Mouse (Mus musculus) megakaryocyte, adult 5-6 weeks (primary cell): ENCODE results near the gene Foxp1. TPM values are rescaled to one million over a fixed set of nuclear protein-coding genes. Genes with fewer than 3 reads are reported as not detected.

Experiments
- ATAC-seq: 2 replicates; pipeline ENCODE4 v1.8.0; 2016; ENCODE audit warnings: mild to moderate bottlenecking, inconsistent platforms; ENCODE audit not compliant: poor library complexity, severe bottlenecking
- total RNA-seq, 2 experiments: library from RNA; stranded (forward) in 1 of 2; stranded (reverse) in 1 of 2; fragments of 153-499, 151-499 nt in 1 of 2; fragments of 221-1000, 200-1000 nt in 1 of 2; gene quantifications; 2 replicates each; pipeline versions ENCODE4 v1.2.3 to v1.2.4; 2015 to 2017

The Foxp1 gene
- total RNA-seq, 2 experiments from 2014 or later = 59.5 to 85.2 TPM

DNA sequence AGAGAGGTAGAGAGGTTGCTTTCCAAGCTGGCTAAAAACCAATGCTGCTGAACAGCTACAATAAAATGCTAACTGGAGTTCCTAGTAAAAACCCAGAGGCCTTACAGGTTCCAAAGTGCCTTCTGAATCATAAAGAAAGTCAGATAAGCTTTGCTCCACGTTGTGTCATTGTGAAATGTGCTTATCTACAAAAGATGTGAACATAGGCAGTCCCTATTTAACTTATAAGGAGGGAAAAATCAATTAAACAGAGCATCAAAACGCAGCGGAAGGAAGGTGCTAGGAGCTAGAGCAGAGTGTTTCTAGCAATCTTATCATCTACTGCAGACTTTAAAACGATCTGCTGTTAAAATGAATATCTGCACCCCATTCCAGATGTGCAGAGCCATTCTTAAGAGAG lies 416.5 kb downstream of the Foxp1 start:
- ATAC-seq = no peak

DNA sequence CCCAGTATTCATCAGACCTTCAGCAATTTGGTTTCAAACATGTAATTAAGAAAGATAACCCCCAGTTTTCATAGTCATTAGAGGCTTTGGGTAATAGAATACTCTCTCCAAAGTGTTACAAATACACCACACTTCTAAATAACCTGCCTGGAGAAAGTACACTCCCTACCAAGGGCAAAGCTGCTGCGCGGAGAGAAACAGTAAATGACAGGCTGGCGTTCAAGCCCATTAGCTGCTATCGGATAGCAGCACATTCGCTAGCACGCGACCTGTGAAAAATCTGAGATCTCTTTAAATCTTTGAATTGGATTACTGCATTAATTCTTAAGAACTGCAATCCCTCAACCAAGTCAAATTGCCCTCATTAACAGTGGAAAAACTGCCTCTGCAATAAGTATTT lies 418.1 kb downstream of the Foxp1 start:
- no peak for ATAC-seq

DNA sequence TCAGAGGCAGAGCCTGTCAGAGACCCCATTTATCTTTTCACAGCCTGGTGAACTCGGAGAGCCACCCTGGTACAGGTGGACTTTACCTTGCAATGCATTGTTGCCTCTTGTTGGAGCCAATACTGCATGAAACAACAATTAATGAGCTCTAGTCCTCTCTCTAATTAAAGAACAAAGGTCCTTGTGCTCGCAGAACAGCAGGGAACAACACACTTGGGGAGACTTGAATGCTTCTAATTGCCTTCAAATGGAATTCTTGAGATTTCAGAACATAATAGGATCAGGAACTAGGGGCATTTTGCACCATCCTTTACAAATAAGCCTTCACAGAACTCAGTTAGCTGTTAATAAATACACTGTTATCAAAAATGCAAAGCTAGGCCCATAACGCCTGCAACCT lies 418.6 kb downstream of the Foxp1 start:
- ATAC-seq = no peak

DNA sequence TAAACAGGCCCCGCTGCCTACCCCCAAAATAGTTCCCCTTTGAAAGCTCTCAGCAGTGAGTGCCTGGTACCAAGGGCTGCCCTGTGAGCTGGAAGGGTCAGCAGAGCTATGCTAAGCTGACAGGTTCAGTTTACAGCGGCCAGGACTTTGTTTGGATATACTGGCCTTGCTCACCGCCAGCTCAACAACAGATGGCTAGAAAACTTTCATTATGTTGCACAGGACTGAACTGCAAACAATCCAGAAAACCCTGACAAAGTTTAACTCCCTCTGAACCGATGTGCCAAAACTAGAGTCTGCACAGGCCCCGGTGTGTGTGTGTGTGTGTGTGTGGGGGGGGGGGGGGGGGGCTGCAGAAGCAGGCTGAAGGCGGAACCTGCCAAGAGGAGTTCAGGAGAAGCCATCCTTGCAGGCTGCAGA lies 421.0 kb downstream of the Foxp1 start:
- no peak for ATAC-seq

DNA sequence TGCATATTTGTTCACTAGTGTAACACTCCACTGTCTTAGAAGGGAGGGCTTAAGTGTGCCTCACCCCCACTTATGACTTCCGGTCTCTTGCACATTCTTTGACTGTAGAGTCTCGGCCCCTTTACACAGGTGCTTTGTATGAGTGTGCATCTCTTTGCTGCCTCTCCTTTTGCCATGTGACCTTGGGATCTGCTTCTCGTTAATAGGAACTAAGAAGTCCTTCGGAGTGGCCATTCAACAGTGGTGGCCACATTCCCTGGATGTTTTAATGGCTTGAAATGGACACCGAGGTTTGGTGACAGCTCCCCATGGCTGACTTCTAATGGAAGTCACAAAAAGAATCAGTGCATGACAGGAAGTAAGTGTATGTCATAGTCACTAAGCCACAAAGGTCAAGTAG lies 422.2 kb downstream of the Foxp1 start:
- ATAC-seq = no peak

DNA sequence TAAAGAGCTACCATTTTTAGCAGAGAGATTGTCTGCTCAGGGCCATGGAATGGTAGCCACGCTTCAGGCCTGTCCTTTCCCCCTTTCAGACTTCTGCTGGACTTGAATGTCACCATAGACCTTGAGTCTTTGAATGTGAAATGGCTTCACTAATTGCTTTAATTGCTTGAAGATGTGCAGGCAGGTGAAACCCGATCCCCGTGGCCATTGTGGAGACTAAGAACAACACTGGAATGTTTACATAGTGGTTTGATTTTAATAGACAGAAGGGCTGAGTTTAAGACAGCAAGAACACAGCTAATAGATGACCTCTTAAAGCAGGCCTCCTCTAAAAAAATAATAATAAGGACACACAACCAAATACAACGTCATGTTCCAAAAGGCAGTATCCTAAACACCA lies 422.7 kb downstream of the Foxp1 start:
- ATAC-seq = no peak

DNA sequence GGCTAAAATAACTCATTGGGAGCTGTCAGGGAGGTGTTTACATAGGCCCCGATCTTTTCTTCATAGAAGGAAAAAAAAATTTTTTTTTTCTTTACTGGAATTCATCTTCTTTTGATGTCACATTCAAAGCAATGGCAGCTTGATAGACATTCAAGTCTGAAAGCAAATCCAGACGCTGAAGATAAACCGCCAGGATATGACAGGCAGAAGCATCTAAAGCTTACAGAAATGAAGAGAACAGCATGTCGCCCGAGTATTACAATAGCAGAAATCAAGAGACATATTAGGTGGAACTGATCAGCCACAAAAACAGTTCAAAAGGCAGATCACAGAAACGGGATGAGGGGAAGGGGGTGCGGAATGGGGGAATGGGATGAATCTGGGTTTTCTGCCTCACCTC lies 425.3 kb downstream of the Foxp1 start:
- no peak for ATAC-seq

DNA sequence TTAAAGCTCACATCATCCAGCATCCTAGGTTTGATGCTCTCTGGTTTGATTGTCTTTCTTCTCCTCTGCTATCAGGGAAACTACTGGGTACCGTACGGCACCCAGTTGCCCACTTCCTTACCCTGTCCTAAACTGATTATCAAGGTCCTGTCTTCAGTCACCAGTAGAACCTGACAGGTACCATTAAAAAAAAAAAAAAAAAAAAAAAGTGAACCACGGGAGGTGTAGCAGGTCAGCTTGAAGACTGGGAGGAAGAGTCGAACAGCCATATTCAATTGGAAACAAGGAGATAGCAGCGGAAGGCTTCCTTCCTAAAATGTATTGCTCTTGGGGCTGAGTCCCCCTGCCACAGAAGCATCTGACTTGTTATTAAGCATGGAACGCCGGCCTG lies 425.8 kb downstream of the Foxp1 start:
- no peak for ATAC-seq

DNA sequence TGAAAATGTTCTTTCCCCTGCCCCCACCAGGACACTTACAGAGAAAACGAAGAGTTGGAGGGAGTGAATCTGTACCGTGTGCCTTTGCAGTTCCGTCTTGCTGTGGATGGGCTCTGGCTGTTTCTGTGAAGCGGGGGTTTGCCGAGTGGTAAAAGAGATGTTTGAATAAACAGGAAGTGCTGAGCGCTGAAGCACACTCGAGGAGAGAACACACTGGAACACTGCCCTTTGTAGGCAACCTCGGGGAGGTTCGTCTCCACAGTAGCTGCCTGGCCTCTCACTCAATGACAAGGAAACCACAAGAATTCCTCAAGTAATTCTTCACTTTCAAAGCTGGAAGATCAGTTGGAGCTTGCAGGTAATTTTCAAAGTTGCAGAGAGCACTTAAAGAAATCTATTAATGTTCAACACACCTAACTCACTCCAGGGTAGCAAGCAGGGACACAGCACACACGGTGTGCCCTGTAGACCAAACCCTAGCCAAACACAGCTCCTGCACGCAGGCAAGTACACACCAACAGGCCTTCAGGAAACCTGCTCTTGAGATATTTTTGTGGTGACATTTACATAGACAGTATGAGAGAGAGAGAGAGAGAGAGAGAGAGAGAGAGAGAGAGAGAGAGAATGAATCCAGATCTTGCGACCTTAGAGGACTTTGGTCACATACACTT lies 426.3 kb downstream of the Foxp1 start:
- peak; percentile 85 for ATAC-seq

DNA sequence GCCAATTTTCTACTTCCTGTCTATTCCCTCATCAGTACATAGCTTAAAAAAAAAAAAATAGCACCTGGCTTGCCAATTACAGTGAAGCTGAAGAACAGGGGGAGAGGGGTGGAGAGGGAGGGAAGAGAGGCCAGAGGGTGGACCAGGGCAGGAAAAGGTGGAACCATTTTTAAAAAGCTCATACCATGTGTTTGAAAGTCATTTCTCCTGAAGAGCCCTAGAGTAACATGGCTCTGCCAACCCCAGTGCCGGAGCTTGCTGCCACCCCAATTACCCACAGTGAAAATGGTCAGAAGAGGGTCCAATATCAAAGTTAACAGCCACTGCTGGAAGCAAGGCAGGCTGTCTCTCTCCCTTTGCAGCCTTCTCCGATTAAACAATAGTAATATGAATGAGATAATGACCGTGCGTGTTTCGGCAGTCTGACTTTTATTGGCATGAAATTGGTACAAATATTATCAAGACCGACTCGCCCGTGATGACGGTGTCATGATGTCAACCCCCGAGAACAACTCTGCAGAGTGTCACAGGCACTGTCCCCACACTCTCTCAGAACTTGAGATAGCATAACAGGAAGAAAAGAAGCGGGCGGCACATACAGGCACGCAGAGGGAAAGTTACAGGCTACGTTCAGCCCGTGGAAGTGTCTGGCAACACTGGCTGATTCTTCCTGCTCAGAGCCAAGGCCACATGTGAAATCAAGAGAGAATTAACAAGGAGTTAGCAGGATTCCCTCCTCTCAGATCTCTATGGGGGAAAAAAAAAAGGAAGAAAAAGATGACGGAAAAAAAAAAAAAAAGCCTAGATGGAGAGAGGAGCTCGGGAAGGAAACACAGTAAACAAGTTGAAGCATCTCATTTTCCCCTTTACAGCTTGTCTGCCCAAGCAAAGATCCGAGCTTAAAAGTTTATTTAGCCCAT lies 427.1 kb downstream of the Foxp1 start:
- peak; percentile 65 for ATAC-seq

DNA sequence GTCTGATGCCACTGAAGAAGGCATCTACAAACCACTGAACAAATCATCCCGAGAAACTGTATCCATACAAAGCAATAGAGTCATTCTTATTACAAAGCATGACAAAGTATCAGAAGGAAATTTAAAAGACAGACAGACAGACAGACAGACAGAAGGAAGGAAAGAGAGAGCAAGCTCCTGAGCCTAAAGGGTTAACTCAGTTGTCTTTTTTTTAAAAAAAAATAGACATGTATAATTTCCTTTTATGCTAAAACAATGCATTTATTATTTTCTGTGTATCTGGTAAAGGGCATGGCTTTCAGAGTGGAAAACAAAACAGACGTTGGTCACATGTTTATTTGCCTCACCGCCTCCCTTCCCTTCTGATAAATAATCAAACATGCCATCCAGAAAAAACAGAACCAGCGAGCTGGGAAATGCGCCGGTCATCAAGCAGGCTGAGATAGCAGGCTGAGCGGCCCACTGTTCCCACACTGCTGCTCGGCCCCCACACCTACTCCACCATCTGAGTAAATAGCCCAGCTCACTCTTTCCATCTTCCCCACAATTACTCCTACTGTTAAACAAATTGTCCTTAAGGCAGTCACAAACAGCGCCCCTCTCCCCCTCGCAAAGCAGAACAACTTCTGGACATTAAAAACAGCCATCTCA lies 428.1 kb downstream of the Foxp1 start:
- no peak for ATAC-seq

DNA sequence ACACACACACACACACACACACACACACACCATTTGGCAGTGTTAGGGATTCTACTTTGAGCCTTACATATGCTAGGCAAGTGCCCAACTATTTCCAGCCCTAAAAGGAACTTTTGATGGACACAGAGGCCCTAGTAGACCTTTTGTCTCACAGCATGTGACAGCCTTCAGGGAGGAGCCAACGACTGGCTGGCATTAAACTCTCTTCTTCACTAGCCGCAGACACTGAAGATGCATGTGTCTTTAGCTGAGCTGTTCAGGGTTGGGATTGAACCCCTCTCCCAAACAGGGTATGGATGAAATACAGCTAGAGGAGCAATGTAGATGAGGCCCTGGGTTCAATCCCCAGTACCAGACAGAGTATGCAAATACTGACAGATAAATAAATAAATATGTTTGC lies 428.7 kb downstream of the Foxp1 start:
- ATAC-seq = no peak

DNA sequence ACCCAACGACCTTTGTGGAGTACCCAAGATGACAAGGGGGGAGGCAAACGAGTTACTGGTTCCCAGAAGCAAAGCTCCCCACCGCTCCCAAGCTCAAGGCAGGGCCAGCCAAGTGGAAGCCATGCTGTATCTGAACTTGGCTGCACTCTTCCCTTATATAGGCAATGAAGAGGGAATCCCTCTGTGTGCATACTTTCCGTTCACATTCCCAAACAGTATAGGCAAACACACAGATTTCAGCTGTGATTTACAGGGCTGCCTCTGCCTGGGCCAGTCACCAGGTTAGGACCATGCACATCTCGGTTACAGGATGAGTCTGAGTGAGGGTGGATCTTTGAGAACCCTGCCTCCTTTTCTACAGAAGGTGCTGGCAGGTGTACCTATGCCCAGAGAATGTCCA lies 429.3 kb downstream of the Foxp1 start:
- ATAC-seq = no peak

DNA sequence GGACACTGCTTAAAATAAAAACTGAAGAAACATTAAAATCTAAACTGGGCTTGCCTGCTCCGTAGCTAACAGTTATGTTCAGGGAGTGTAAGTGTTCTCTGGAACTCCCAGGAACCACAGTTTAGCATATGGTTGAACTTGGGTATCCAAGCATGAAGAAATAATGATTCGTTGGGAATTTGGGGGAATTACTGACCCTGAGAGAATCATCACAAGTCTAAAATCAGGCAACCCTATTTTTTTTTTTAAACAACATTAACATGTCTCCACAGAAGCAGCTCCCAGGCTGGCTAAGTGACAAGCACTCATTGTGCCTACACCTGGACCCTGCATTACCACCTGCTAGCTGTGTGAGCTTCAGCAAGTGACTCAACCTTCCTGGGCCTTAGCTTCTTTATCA lies 430.7 kb downstream of the Foxp1 start:
- ATAC-seq = no peak

DNA sequence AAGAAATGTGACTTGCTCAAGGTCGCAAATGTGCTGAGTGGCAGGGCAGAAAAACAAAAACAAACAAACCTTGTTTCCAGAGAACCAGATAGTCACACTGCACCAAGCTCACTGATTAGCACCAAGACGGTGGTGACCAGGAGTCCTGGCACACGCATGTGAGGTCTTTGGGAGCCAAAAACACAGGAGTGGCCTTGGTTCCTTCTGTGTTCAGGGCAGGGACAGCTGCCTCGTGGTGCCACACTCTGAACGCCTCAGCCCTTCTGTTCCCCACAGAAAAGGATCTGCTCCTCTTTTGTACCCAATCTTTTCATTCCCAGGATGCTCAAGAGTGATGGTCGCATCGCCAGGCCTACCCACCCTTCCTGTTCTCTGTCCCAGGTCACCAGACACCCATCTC lies 434.9 kb downstream of the Foxp1 start:
- no peak for ATAC-seq

DNA sequence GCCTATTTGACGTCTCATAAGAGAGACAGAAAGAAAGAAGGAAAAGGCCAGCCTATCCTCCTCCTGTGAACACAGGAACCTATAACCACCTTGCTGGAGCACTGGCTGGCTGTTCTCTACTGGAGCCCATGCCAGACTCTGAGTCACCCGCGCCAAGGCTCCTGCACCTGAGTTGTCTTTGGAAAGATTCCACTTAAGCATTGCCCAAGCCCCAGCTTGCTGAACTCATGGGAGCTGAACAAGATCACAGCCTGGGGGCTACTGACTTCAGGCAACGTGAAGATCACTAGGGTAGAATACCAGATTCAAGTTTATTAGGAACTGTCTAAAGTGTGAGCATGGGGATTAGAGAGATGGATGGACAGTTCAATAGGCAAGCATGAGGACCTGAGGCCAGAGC lies 437.6 kb downstream of the Foxp1 start:
- no peak for ATAC-seq

DNA sequence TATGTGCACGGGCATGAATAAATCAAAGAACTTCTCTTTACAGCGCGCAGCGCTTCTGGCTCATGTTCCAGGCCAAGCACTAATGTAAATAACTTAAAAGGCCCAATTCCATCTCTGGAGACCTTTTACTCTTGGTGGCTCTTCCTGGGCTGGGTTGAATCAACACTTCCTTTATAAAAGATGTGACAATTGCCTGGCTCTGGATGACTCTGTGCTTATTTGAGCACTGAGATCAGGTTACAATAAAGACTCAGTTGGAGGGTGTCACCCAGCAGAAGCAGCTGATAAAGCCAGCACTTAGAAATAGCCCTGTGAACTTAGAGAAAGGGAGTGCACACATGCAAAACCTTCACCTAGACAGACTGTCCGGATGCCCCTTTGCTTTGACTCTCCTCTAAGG lies 441.3 kb downstream of the Foxp1 start:
- ATAC-seq = no peak

DNA sequence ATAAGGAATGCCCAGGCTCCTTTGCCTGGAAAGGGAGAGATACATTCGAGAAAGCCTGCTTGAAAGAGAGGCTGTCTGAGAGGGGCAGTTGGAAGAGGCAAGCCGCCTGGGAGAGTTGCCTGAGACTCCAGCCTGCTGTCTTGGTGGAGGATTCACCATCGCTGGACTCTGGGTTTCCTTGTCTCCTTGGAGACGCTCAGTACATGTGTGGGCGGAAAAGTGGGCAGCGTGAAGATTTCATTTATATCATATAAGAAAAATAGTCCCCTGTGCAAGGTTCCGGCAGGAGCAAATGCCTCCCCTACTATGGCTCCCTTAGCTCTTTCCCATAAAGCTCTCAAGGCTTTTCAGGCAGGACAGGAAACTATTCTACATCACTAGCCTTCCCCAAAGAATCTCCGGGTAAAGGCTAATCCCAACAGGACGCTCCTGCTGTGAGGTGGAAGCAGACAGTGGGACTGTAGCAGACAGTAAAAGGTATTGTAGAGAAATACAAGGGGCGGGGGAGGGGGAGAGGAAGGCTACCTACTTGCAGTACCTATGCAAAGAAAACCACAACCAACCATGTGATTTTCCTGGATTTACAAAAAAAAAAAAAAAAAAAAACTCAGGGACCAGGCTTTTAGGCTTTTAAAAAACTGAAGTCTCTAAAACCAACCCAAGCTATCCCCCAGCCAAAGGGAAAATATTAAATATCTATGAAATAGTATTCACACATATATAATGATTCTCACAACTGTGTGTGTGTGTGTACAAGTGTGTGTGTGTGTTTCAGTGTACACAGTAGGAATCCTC lies 443.3 kb downstream of the Foxp1 start:
- no peak for ATAC-seq

DNA sequence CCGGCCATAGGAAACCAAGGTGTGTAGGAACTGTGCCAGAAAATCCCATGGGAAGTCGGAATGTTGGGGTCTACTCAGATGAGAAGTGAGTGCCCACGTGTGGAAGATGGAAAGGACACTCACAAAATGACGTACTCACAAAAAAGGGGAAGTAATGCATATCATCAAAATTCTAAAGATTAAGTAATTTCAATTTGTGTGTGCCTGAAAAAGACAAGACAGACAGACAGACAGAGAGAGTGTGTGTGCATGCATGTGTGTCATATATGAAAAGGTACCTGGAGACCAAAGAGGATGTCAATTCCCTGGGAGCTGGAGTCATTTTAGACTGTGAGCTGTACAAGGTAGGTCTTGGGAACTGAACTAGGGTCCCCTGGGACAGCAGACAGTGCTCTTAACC lies 444.4 kb downstream of the Foxp1 start:
- peak; percentile 57 for ATAC-seq

DNA sequence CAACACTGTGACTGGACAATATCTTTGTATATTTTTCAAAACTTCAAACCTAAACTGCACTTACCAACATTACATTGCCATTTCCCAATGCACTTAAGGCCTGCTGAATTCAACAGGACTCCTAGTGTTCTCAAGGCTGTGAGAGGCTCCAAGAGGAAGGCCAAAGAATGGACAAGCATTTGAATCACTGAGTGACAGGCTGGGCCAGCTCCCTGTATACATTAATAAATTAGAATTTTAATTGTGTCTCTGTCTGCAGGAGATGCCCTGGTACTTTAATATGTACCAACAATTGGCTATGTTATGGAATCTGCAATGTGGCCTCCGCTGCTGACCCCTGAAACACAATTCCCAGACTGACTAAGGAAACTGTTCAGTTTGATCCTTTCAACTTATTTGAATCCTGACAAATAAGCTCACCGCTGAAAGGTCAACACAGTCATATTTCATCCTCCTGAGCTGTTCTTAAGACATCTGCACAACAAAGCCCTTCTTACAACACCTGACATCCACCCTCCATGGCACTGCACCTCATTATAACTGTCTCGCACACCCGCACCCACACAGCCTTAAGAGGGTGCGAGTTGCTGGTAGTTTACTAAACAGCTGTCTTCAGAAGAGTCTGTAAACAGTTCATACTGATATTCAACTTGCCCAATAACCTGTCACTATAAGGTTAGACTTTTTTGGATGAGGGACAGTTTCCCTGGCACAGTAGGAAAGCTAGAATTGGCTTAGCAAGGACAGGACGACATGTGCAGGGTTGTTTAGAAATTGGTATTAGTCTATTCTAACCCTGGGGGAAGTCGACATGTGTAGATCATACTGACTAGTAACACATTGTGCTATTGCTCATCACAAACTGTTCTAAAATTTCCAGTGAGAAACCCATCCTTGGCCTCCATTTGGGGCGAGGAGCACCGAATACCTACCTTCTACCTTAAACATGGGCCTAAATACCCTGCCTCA lies 448.9 kb downstream of the Foxp1 start:
- ATAC-seq = no peak
